Mouse (Mus musculus): Measurements from ENCODE around the gene Dmrtc1b.
"Not testable (repeated sequence)": the region's sequence is repeated elsewhere in the genome, so short reads cannot be mapped to it uniquely, and the experiment has no call there.

GRCm38 (mm10) chrX:102684706-102685105 lies 23.0 kb upstream of the Dmrtc1b start:
- not testable (repeated sequence) for TF ChIP-seq CTCF (IDR thresholded peaks at IDR 0.05; ENCODE audit: insufficient read depth, low read length); POLR2A (IDR thresholded peaks at IDR 0.05; ENCODE audit: borderline replicate concordance, extremely low read depth, low read depth, low read length)

All from lung, adult 2 months (tissue).